Mouse (Mus musculus) C2C12 (cell line): ENCODE results near the gene Zfp14.

ENCODE experiments used
- CTCF ChIP-seq: IDR thresholded peaks from one replicate; pipeline ENCODE4 v1.5.1; 2011; ENCODE audit not compliant: control insufficient read depth, insufficient read depth, insufficient read length
- MAX ChIP-seq: IDR thresholded peaks from one replicate; pipeline ENCODE4 v1.6.1; 2011; ENCODE audit warnings: mild to moderate bottlenecking, control low read depth
- MYOG ChIP-seq: IDR thresholded peaks from one replicate; pipeline ENCODE4 v1.6.1; 2011; ENCODE audit not compliant: control insufficient read depth, insufficient read length; ENCODE audit errors: extremely low read depth
- USF1 ChIP-seq: IDR thresholded peaks from one replicate; pipeline ENCODE4 v1.6.1; 2011; ENCODE audit warnings: low read depth, mild to moderate bottlenecking, control low read depth, moderate library complexity

DNA sequence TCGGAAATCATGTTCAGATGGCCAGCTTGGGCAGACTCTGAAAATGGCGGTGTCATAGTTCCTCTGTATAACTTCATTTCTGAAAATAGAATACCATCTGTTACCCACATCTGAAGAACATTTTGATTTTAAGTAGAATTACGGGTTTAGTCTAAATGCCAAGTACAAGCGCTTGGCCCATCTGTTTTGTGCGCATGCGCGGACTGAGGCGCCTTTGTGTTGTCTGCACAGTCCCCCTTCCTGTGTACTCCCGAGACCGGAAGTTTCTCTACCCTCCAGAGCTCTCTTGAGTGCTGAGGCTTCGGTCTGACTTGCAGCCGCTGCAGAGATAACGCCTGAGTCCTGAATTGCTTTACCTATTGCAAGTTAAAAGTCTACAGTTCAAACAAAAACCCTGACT is 48.1 kb upstream of the Zfp14 start:
- no peak for TF ChIP-seq CTCF
- no peak for TF ChIP-seq USF1
- no peak for TF ChIP-seq MYOG
- TF ChIP-seq MAX, result no peak
